Mouse (Mus musculus) B cell, adult (primary cell): ENCODE measurements around the gene Gjd2. TPM values are rescaled to one million over a fixed set of nuclear protein-coding genes. Genes with fewer than 3 reads are reported as not detected.

Source experiments
- total RNA-seq: library from RNA; stranded (reverse); gene quantifications from 4 replicates; pipeline ENCODE4 v1.2.4, GENCODE M21; 2023; ENCODE audit not compliant: inconsistent age

Gene Gjd2
- not detected in 4 replicates for total RNA-seq

DNA sequence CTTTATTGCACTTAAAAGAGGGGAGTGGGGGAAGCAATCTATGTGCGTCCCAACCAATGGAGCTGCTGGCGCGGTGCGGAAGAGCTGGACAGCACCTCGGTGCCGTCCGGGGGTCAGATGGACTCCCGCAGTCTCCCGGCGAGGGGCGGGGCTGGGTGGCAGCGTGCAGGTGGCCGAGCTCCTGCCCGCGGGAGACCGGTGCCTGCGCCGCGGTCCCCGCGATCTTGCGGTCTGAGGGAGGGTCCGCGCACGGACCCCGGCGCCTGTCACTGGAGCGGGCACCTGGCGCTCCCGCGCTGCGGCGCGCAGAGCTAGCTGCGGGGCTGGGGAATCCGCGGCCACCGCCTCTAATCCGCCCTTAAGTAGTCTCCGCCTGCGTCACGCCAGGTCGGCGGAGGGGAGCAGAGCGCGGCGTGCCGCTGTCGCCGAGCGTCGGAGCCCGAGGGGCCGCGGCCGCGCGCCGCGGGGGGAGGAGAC is at the start of gene Gjd2:
Gene Gjd2, minus strand, starts transcription at position 325 of the 477 bp plus-strand sequence.

DNA sequence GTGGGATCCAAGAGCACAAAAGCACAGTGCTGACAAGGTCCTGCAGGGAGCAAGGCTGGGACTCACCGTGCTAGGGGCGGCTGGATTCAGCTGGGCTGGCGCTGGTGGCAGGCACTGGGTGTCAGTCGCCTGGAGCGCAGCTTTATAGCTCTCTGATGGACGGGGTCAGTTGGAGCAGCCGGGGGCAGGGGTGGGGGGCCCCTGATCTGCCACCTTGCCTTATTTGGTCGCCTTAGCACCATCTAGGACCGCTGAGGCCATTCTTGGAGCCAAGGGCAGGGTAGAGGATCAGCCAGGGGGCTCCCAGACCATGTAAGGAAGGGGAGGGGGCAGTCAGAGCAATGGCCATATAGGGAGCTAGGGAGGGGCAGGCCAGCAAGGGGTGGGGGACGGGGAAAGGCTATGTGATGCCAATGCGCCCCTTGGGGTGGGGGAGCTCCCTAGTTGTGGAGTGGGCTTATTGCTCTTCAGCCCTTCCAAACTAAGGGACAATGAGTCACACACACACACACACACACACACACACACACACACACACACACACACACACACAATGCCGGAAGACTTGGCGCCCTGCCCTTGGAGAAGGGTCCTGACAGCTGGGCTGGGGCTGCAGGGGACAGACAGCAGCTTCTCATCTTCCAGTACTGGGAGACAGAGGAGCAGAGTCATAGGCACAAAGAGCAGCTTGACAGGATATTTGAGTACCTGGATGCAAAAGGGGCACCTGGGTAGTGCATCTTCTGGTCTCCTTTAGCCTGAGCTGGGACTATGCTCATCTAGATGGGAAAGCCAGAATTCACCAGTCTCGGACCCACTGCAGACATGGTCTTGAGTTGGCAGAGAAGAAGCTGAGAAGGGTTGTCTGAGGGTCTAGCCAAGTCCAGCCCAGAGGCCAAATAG is 39.5 kb upstream of the Gjd2 start, which contains the start of gene Actc1:
Gene Actc1, minus strand, starts transcription at position 853 of the 903 bp plus-strand sequence.

Other genes starting within 250 kb of the Gjd2 start
- gene Scg5, start 184.5 kb downstream of the Gjd2 start, total RNA-seq = 1.0 TPM in 1 of 4 replicates, not detected in the others
- 16.7 to 18.0 TPM (median 17.3 TPM) in 4 replicates for gene Arhgap11a, start 165.0 kb downstream of the Gjd2 start, total RNA-seq
- gene Actc1, start 39.9 kb upstream of the Gjd2 start, total RNA-seq = not detected in 4 replicates
- 72.2 to 77.3 TPM (median 73.3 TPM) in 4 replicates for gene Aqr, start 173.4 kb upstream of the Gjd2 start, total RNA-seq
- gene Zfp770, start 187.8 kb upstream of the Gjd2 start, total RNA-seq = 8.6 to 12.1 TPM (median 9.6 TPM) in 4 replicates